Mouse (Mus musculus) heart, postnatal 4 days (tissue): ENCODE measurements around the gene Mepe. TPM values are rescaled to one million over a fixed set of nuclear protein-coding genes. Genes with fewer than 3 reads are reported as not detected.

Source experiments
- DNase-seq: peaks from one replicate; pipeline ENCODE4 v3.0.0; 2021
- microRNA-seq, 2 experiments: library from miRNA; unstranded; fragments of <30 nt; microRNA quantifications; one replicate each; pipeline ENCODE4 v1.2.0; 2021 to 2022
- total RNA-seq, 2 experiments: library from RNA; stranded (reverse); gene quantifications; 2 replicates each; pipeline ENCODE4 v1.2.3; 2021

Mepe gene
- total RNA-seq, 2 experiments from 2014 or later: not detected

GRCm38 (mm10) chr5:104357575-104357974, 32.4 kb downstream of the Mepe start:
- no peak for DNase-seq

- DNase-seq: no peak
Observed at GRCm38 (mm10) chr5:104358592-104358991, 33.5 kb downstream of the Mepe start.

GRCm38 (mm10) chr5:104359257-104359656, 34.1 kb downstream of the Mepe start:
- no peak for DNase-seq

- DNase-seq: no peak
Observed at GRCm38 (mm10) chr5:104370580-104370979, 45.5 kb downstream of the Mepe start.

GRCm38 (mm10) chr5:104371284-104371683, 46.2 kb downstream of the Mepe start:
- DNase-seq: no peak

- no peak for DNase-seq
Observed at GRCm38 (mm10) chr5:104373648-104374307, 48.6 kb downstream of the Mepe start.

- DNase-seq: peak; percentile 76
Observed at GRCm38 (mm10) chr5:104374308-104374660, 49.2 kb downstream of the Mepe start.

GRCm38 (mm10) chr5:104375132-104375531, 50.0 kb downstream of the Mepe start:
- no peak for DNase-seq

- no peak for DNase-seq
Observed at GRCm38 (mm10) chr5:104376890-104377289, 51.8 kb downstream of the Mepe start.

GRCm38 (mm10) chr5:104380574-104380973, 55.4 kb downstream of the Mepe start:
- DNase-seq: no peak

GRCm38 (mm10) chr5:104381671-104382070, 56.5 kb downstream of the Mepe start:
- no peak for DNase-seq

GRCm38 (mm10) chr5:104384540-104384939, 59.4 kb downstream of the Mepe start:
- no peak for DNase-seq

- no peak for DNase-seq
Observed at GRCm38 (mm10) chr5:104385521-104385920, 60.4 kb downstream of the Mepe start.

- DNase-seq: no peak
Observed at GRCm38 (mm10) chr5:104386908-104387307, 61.8 kb downstream of the Mepe start.

Small RNA genes lying within 50 kb of the gene (microRNA-seq; reads per million reads assigned to microRNA genes)
- 0 reads per million in 2 experiments for gene Gm23616

Other genes with a start within 250 kb of the Mepe start
- gene Gm17660, start 247.7 kb upstream of the Mepe start, total RNA-seq: not detected
- gene Sparcl1, start 211.6 kb upstream of the Mepe start, total RNA-seq: 100 to 1,000 TPM; 242 to 250 TPM
- gene Dspp, start 154.6 kb upstream of the Mepe start, total RNA-seq: not detected
- gene Dmp1, start 122.7 kb upstream of the Mepe start, total RNA-seq: not detected
- gene Ibsp, start 26.2 kb upstream of the Mepe start, total RNA-seq: not detected
- gene Spp1, start 109.8 kb downstream of the Mepe start, total RNA-seq: under 1 TPM; 0.45 to 0.61 TPM
- 10 to 100 TPM; 33.3 to 34.2 TPM for gene Pkd2, start 134.1 kb downstream of the Mepe start, total RNA-seq
- gene BC005561, start 183.0 kb downstream of the Mepe start, total RNA-seq: 1 to 10 TPM; 8.1 to 8.2 TPM